In the genomic region with DNA sequence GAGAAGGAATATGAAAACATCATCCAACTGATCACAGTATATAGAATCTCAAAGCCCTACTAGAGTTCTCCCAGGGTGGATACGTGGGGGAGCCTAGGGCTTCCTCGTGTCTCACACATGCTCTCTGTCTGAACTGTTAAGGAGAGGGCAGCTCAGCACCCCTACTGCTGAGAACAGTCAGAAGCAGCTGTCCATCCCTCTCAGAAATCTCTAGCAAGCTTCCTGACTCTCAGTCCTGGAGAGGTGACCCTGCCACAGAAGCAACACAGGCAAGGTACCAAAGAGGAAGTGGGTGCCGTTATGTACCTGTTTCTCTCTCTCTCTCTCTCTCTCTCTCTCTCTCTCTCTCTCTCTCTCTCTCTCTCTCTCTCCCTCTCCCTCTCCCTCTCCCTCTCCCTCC, we compare ENCODE assay signal across 17 mouse cellular contexts.
"Had no signal": no experiment of that assay in that cellular context is flagged by ENCODE, and none has a peak within 500 bp of the region (broad histone marks: within the 10 kb centered on the region; RNA-seq: fewer than 3 reads in every experiment).

No protein-coding gene starts in this region.

- H3K4me2 ChIP-seq: limb, embryonic 15.5 days; liver, embryonic 12.5 days; lung, embryonic 14.5 days; midbrain, embryonic 13.5 days; neural tube, embryonic 12.5 days; stomach, embryonic 15.5 days had no signal

- H3K27ac ChIP-seq: kidney, postnatal 0 days; limb, embryonic 15.5 days; liver, embryonic 12.5 days; midbrain, embryonic 13.5 days; neural tube, embryonic 12.5 days; stomach, embryonic 15.5 days had no signal

- H3K27me3 ChIP-seq: limb, embryonic 15.5 days; liver, embryonic 12.5 days; midbrain, embryonic 13.5 days; neural tube, embryonic 12.5 days; stomach, embryonic 15.5 days had no signal

- DNase-seq: kidney, adult 9 months; kidney, postnatal 36 days; layer of hippocampus, adult 9-11 months; layer of hippocampus, postnatal 36 days; lung, embryonic 14.5 days; lung, postnatal 10 days; lung, postnatal 4 days; right cerebral cortex, postnatal 4 days; thymus, adult 2 months; thymus, postnatal 36 days had no signal

- H3K36me3 ChIP-seq: limb, embryonic 15.5 days; liver, embryonic 12.5 days; midbrain, embryonic 13.5 days; neural tube, embryonic 12.5 days; stomach, embryonic 15.5 days had no signal

- H3K4me1 ChIP-seq: midbrain, embryonic 13.5 days; neural tube, embryonic 12.5 days; stomach, embryonic 15.5 days had no signal

- ATAC-seq: liver, embryonic 12.5 days; midbrain, embryonic 13.5 days had no signal

- H3K9me3 ChIP-seq: limb, embryonic 15.5 days; liver, embryonic 12.5 days; megakaryocyte, embryonic 14.5 days; midbrain, embryonic 13.5 days; neural tube, embryonic 12.5 days; stomach, embryonic 15.5 days had no signal

- H3K4me3 ChIP-seq: limb, embryonic 15.5 days; liver, embryonic 12.5 days; megakaryocyte, embryonic 14.5 days; midbrain, embryonic 13.5 days; neural tube, embryonic 12.5 days; stomach, embryonic 15.5 days had no signal

- H3K9ac ChIP-seq: limb, embryonic 15.5 days; liver, embryonic 12.5 days; lung, embryonic 14.5 days; midbrain, embryonic 13.5 days; neural tube, embryonic 12.5 days; stomach, embryonic 15.5 days had no signal
